Mouse (Mus musculus) MEL (cell line): Measurements from ENCODE around the gene Sox15. TPM values are rescaled to one million over a fixed set of nuclear protein-coding genes. Genes with fewer than 3 reads are reported as not detected.

Source experiments
- DNase-seq: peaks from one replicate; pipeline ENCODE4 v3.0.0; 2011; ENCODE audit warnings: low read depth, low spot score
- H3K27ac ChIP-seq: 2 replicates; pipeline ENCODE4 v1.5.1; 2012; ENCODE audit warnings: low read depth, mild to moderate bottlenecking, control low read depth, low read length, moderate library complexity; ENCODE audit not compliant: control insufficient read depth
- H3K27me3 ChIP-seq, 2 experiments: fragments of 150-350 bp in 1 of 2; sonication (generic) in 1 of 2; 2 replicates each; pipeline ENCODE4 v1.6.1; 2012; ENCODE audit warnings: low read length in 2 of 2, mild to moderate bottlenecking in 2 of 2, improper control_type of control experiment in 1 of 2, moderate library complexity in 1 of 2; ENCODE audit not compliant: insufficient read depth in 2 of 2, control insufficient read depth in 1 of 2
- H3K36me3 ChIP-seq, 2 experiments: 2 replicates each; pipeline ENCODE4 v1.6.1; 2012 to 2014; ENCODE audit warnings: low read length in 2 of 2, improper control_type of control experiment in 1 of 2, inconsistent platforms in 1 of 2, mild to moderate bottlenecking in 1 of 2; ENCODE audit not compliant: insufficient read depth in 2 of 2, control insufficient read depth in 1 of 2
- H3K4me1 ChIP-seq, 2 experiments: fragments of 150-350 bp in 1 of 2; sonication (generic) in 1 of 2; 2 replicates each; pipeline ENCODE4 v1.6.1; 2012; ENCODE audit warnings: low read length in 2 of 2, improper control_type of control experiment in 1 of 2, mild to moderate bottlenecking in 1 of 2; ENCODE audit not compliant: insufficient read depth in 2 of 2, control insufficient read depth in 1 of 2
- H3K4me3 ChIP-seq, 2 experiments: fragments of 150-350 bp in 1 of 2; sonication (generic) in 1 of 2; 2 replicates each; pipeline ENCODE4 v1.5.1; 2012; ENCODE audit warnings: low read depth in 2 of 2, low read length in 2 of 2, mild to moderate bottlenecking in 2 of 2, moderate library complexity in 2 of 2, control low read depth in 1 of 2, improper control_type of control experiment in 1 of 2; ENCODE audit not compliant: control insufficient read depth in 1 of 2, insufficient read depth in 1 of 2
- H3K79me2 ChIP-seq: 2 replicates; pipeline ENCODE4 v1.6.1; 2012; ENCODE audit warnings: mild to moderate bottlenecking, low read length, moderate library complexity; ENCODE audit not compliant: control insufficient read depth, poor library complexity, insufficient read depth
- H3K9ac ChIP-seq: 2 replicates; pipeline ENCODE4 v1.6.1; 2012; ENCODE audit warnings: low read depth, mild to moderate bottlenecking, control low read depth, low read length, moderate library complexity; ENCODE audit not compliant: control insufficient read depth, poor library complexity, severe bottlenecking
- H3K9me3 ChIP-seq: fragments of 150-350 bp; sonication (generic); replicated peaks from 2 replicates; pipeline ENCODE4 v1.6.1; 2012; ENCODE audit warnings: mild to moderate bottlenecking, low read length, improper control_type of control experiment, moderate library complexity; ENCODE audit not compliant: insufficient read depth
- BHLHE40 ChIP-seq: IDR thresholded peaks from 2 replicates; pipeline ENCODE4 v1.6.1; 2012; ENCODE audit warnings: low read depth, mild to moderate bottlenecking, inconsistent platforms, low read length, improper control_type of control experiment, borderline replicate concordance
- GABPA ChIP-seq: IDR thresholded peaks from 2 replicates; pipeline ENCODE4 v1.6.1; 2012; ENCODE audit warnings: low read depth, mild to moderate bottlenecking, inconsistent platforms, low read length, improper control_type of control experiment, moderate library complexity
- JUND ChIP-seq: IDR thresholded peaks from 2 replicates; pipeline ENCODE4 v1.6.1; 2011; ENCODE audit warnings: low read depth, mild to moderate bottlenecking, improper control_type of control experiment, low read length
- MAFK ChIP-seq: IDR thresholded peaks from 2 replicates; pipeline ENCODE4 v1.6.1; 2011; ENCODE audit warnings: low read depth, mild to moderate bottlenecking, low read length, improper control_type of control experiment, borderline replicate concordance
- NELFE ChIP-seq: IDR thresholded peaks from 2 replicates; pipeline ENCODE4 v1.6.1; 2011; ENCODE audit warnings: low read depth, low read length, improper control_type of control experiment
- RCOR1 ChIP-seq: IDR thresholded peaks from 2 replicates; pipeline ENCODE4 v1.6.1; 2012; ENCODE audit warnings: low read depth, mild to moderate bottlenecking, inconsistent platforms, low read length, improper control_type of control experiment
- SIN3A ChIP-seq: IDR thresholded peaks from 2 replicates; pipeline ENCODE4 v1.6.1; 2012; ENCODE audit warnings: low read length, improper control_type of control experiment, inconsistent platforms
- TAL1 ChIP-seq: IDR thresholded peaks from 2 replicates; pipeline ENCODE4 v1.6.1; 2012; ENCODE audit warnings: mild to moderate bottlenecking, inconsistent platforms, low read length, moderate library complexity, mixed read lengths
- USF1 ChIP-seq: IDR thresholded peaks from 2 replicates; pipeline ENCODE4 v1.6.1; 2014; ENCODE audit warnings: low read depth, mild to moderate bottlenecking, inconsistent platforms, low read length, improper control_type of control experiment, moderate library complexity
- USF2 ChIP-seq, 2 experiments: IDR thresholded peaks; 2 replicates each; pipeline ENCODE4 v1.6.1; 2011 to 2012; ENCODE audit warnings: improper control_type of control experiment in 2 of 2, low read length in 2 of 2, borderline replicate concordance in 1 of 2, inconsistent platforms in 1 of 2, low read depth in 1 of 2, mild to moderate bottlenecking in 1 of 2; ENCODE audit not compliant: insufficient read depth in 1 of 2
- ZKSCAN1 ChIP-seq: IDR thresholded peaks from 2 replicates; pipeline ENCODE4 v1.6.1; 2012; ENCODE audit warnings: low read depth, mild to moderate bottlenecking, inconsistent platforms, low read length, improper control_type of control experiment, moderate library complexity
- polyA plus RNA-seq, 2 experiments: library from polyadenylated mRNA; stranded (reverse) in 1 of 2; unstranded in 1 of 2; fragments of >175 nt in 1 of 2; fragments of >200 nt in 1 of 2; gene quantifications; 2 replicates each; pipeline versions ENCODE4 v1.2.1 to v1.2.4; 2012; ENCODE audit warnings: low replicate concordance in 2 of 2, low read depth in 1 of 2; ENCODE audit not compliant: insufficient read length in 2 of 2, insufficient read depth in 1 of 2, missing spikeins in 1 of 2
- total RNA-seq: library from RNA; depleted of rRNA; stranded (reverse); fragments of 300-350 nt; gene quantifications from 2 replicates; pipeline ENCODE4 v1.2.3, GENCODE M21; 2012

The Sox15 gene
- total and polyA plus RNA-seq, 3 experiments = 0.11 TPM; not detected in 2

DNA sequence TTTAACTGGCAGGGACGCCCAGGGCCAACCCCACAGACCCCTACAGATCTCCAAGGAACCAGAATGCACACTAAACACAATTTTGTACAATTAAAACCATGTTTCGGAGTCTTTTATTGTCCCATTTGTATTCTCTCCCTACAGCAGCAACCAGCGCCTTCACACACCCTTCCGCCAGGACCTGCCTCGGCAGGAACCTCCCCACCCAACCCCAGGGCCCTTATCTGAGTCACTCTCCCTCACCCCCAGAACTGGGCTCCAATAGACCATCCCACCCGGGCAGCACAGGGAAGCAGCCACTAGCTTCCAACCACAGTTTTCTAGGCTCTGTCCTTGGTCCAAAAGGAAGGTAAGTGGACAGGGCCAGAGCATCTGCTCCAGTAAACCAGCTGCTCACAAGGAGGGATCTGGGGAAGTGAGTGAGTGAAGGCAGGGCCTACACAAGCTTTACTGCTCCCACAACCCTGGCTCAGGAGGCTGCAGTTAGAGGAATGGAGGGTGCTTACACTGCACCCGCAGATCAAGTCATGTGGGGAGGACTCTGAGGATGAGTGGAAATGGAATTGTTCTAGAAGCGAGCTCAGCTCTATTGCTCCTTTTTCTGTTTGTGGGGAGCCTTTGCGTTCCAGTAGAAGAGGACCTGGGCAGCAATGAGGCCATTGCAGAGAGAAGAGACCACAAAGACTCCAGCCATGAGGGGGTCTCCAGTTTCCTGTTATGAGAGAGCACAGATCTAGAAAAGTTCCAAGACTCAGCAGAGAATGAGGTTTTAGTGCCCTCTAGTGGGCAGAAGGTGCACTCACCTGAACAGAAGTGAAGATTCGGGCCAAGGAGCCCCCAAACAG lies 1.7 kb downstream of the Sox15 start (continued):
- TF ChIP-seq NELFE (no peak), BHLHE40 (no peak), RCOR1 (no peak), ZKSCAN1 (no peak)

DNA sequence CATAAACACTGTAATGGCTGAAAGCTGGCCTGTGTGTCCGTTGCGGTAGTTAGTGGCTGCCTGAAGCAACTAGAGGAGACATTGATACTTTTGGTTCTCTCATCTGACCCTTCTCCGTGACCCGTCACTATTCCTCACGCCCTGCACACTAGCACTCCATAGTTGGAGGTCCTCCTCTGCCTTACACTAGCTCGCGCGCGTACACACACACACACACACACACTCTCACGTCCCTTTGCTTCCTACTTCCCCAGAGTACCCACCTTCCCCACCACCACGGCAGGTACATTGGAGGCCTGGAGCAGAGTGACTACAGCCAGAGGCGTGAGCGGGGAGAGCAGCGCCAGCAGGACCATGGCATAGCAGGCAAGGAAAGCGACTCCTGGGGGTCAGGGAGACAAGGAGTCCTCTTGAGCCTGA lies 2.4 kb downstream of the Sox15 start:
- peaks cover 0 to 14% of the 10 kb centered on the region in 2 experiments; a peak in 2 of 4 replicates for H3K36me3 ChIP-seq
- H3K4me3 ChIP-seq = no peak overlapping the region
- H3K9ac ChIP-seq = no peak overlapping the region
- peaks cover 4% of the 10 kb centered on the region; the same call in 1 of the 2 replicates for H3K79me2 ChIP-seq
- H3K27ac ChIP-seq = no peak overlapping the region
- H3K4me1 ChIP-seq = peaks cover 4 to 11% of the 10 kb centered on the region in 2 experiments
- DNase-seq = no peak
- no peaks in the 10 kb centered on the region for H3K27me3 ChIP-seq
- no peak for TF ChIP-seq USF2 (IDR thresholded peaks at IDR 0.05; ENCODE audit: borderline replicate concordance in 1 of 2, insufficient read depth in 1 of 2, low read depth in 1 of 2, low read length in 2 of 2)
- TF ChIP-seq GABPA = no peak
- TF ChIP-seq BHLHE40 = no peak
- TF ChIP-seq SIN3A = 0 out of 2 replicates have a peak, but pooled peaks have one; percentile 4
- no peak for TF ChIP-seq NELFE
- no peaks in the 10 kb centered on the region for H3K9me3 ChIP-seq

DNA sequence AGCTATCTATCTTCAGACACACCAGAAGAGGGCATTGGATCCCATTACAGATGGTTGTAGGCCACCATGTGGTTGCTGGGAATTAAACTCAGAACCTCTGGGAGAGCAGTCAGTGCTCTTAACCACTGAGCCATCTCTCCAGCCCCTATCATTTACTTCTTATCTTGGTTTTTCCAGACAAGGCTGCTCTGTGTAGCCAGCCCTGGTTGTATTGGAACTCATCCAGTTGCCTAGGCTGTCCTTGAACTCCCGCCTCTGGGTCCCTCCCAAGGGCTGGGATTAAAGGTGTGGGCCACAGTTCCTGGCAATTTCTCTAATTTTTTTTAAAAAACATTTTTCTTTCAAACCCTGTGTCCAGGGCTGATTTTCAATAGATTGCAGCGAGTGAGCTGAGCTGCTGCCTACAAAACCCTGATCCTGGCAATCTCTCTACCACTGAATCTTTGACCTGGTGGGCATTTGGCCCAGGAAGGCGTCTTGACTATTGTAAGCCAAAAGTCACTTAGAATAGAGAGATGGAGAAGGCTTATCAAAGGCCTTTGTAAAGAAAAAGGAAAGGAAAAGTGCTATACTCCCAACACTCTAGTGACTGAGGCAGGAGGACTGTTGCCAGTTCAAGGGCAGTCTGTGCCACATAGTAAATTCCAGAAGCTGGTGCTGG lies 6.2 kb downstream of the Sox15 start:
- Histone ChIP-seq H3K36me3 (peaks cover 0 to 23% of the 10 kb centered on the region in 2 experiments; a peak in 2 of 4 replicates), H3K27ac (peak overlapping the region; percentile 30)
- peak; percentile 58 for DNase-seq

More for the DNA sequence above, 6.2 kb downstream of the Sox15 start:
- Histone ChIP-seq H3K9me3 (no peaks in the 10 kb centered on the region), H3K4me1 (peaks cover 4 to 23% of the 10 kb centered on the region in 2 experiments), H3K4me3 (peak overlapping the region; percentile 63 to 78), H3K27me3 (no peaks in the 10 kb centered on the region), H3K79me2 (peaks cover 8% of the 10 kb centered on the region), H3K9ac (peak overlapping the region; percentile 85)
- TF ChIP-seq JUND (no peak), USF1 (no peak), MAFK (no peak), TAL1 (0 out of 2 replicates have a peak, but pooled peaks have one; percentile 5)
